Mouse (Mus musculus) activated CD4-positive, CD25-positive, alpha-beta regulatory T cell, adult 4 months (primary cell): ENCODE data around the gene Mttp. TPM values are rescaled to one million over a fixed set of nuclear protein-coding genes. Genes with fewer than 3 reads are reported as not detected.

Experiments used
- ATAC-seq: one replicate; pipeline ENCODE4 v1.8.0; 2017
- polyA plus RNA-seq, 2 experiments: library from polyadenylated mRNA; unstranded; fragments of 100-300 nt; shearing (Covaris generic); gene quantifications; one replicate each; pipeline ENCODE4 v1.2.1; 2017

Mttp gene
- polyA plus RNA-seq, 2 experiments from 2014 or later: 2.9 to 3.6 TPM

GRCm38 (mm10) chr3:138133916-138134315, 10.9 kb downstream of the Mttp start:
- no peak for ATAC-seq

GRCm38 (mm10) chr3:138133463-138133862, 11.3 kb downstream of the Mttp start:
- no peak for ATAC-seq

- ATAC-seq: no peak
Measured at GRCm38 (mm10) chr3:138131168-138131567, 13.6 kb downstream of the Mttp start.

- ATAC-seq: no peak
Measured at GRCm38 (mm10) chr3:138130692-138131091, 14.1 kb downstream of the Mttp start.

DNA sequence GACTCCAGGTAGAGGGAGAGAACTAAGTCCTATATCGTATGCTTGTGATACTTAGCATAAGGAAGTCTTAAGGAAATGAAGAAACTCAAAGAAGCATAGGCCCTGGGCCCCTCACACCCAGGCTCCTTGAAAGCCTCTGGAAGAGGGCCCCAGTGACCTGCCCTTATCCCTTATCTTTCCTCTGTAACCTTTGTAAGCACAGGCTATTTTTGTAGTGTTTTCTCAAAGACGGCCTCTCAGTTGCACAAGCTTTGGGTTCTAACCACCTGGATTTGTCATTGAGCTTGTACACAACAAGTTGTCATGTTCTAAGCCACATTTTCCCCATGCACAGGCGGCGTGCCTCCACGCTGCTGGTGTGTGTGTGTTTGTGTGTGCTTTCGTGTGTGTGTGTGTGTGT, 15.7 kb downstream of the Mttp start:
- ATAC-seq: no peak

- no peak for ATAC-seq
Measured at GRCm38 (mm10) chr3:138123842-138124241, 20.9 kb downstream of the Mttp start.

DNA sequence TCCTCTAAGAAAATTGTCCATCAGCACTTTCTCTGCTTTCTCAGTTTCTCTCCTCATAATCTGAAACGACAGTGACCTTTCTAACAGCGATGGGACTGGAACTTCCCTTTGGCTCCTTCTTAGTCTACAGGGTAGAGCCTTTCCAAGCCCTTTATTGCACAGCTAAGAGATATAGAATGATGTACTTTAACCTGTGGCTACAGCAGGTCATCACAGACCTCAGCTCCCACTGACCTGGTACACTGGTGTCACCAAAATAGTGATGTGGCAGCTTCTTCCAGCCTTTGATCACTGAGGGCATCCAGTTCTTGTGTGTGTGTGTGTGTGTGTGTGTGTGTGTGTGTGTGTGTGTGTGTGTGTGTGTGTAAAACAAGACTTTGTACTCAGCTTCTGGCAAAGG, 23.3 kb downstream of the Mttp start:
- ATAC-seq: no peak

- ATAC-seq: no peak
Measured at GRCm38 (mm10) chr3:138119444-138120105, 25.2 kb downstream of the Mttp start.

GRCm38 (mm10) chr3:138118831-138119230, 25.9 kb downstream of the Mttp start:
- ATAC-seq: no peak

- ATAC-seq: no peak
Measured at GRCm38 (mm10) chr3:138118392-138118791, 26.4 kb downstream of the Mttp start.

- no peak for ATAC-seq
Measured at GRCm38 (mm10) chr3:138116871-138117270, 27.9 kb downstream of the Mttp start.

DNA sequence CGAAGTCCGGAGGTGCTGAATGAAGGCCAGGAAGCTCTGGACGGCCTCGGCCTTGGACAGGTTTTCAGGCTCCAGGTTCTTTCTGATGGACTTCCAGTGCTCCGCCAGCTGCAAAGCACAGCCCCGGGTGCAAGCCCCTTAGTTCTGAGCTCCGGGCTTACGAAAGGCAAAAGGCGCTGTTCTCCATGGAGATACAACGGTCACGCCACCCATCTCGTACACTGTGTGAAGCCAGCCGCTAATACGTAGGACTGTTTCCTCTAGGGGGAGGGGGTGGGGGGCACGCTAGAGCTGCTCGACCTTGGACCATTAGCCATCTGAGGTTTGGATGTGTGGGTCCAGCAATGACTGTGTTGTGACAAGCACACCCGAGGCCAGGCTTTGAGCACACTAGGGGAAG, 30.7 kb downstream of the Mttp start:
- ATAC-seq: no peak

GRCm38 (mm10) chr3:138110910-138111782, 33.6 kb downstream of the Mttp start:
- no peak for ATAC-seq

- ATAC-seq: no peak
Measured at GRCm38 (mm10) chr3:138106887-138107286, 37.9 kb downstream of the Mttp start.

GRCm38 (mm10) chr3:138105056-138105455, 39.7 kb downstream of the Mttp start:
- ATAC-seq: no peak

- no peak for ATAC-seq
Measured at GRCm38 (mm10) chr3:138103690-138104089, 41.1 kb downstream of the Mttp start.

- ATAC-seq: no peak
Measured at GRCm38 (mm10) chr3:138101936-138102335, 42.8 kb downstream of the Mttp start.

DNA sequence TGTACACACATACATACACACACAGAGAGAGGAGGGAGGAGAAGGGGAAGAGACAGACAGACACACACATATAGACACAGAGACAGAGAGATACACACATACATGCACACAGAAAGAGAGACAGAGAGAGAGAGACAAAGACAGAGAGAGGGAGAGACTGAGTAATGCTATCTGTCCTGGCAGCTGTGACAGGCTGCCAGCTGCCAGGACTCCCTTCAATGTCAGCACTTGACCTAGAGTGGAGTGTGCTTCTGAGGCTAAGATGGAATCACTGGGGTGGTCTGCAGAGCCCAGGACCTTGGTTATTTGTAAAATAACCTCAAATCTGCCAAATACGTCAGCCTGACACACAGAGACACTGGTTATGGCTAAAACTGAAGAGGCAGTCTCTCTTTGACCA, 47.0 kb downstream of the Mttp start:
- ATAC-seq: no peak

GRCm38 (mm10) chr3:138096263-138097028, 48.3 kb downstream of the Mttp start:
- no peak for ATAC-seq

- no peak for ATAC-seq
Measured at GRCm38 (mm10) chr3:138095718-138096117, 49.0 kb downstream of the Mttp start.

- ATAC-seq: no peak
Measured at GRCm38 (mm10) chr3:138095301-138095700, 49.5 kb downstream of the Mttp start.

GRCm38 (mm10) chr3:138083896-138084295, 60.9 kb downstream of the Mttp start:
- no peak for ATAC-seq

- ATAC-seq: no peak
Measured at GRCm38 (mm10) chr3:138083073-138083637, 61.6 kb downstream of the Mttp start.
